Mouse (Mus musculus) liver, postnatal 0 days (tissue): ENCODE data around the gene Sugp1.

Experiments used
- CTCF ChIP-seq: sonication (generic); IDR thresholded peaks from 2 replicates; pipeline ENCODE4 v1.5.1; 2016; ENCODE audit warnings: antibody characterized with exemption, low read depth
- EP300 ChIP-seq: IDR thresholded peaks from 2 replicates; pipeline ENCODE4 v1.6.1; 2016; ENCODE audit warnings: antibody characterized with exemption, low read depth, mild to moderate bottlenecking

DNA sequence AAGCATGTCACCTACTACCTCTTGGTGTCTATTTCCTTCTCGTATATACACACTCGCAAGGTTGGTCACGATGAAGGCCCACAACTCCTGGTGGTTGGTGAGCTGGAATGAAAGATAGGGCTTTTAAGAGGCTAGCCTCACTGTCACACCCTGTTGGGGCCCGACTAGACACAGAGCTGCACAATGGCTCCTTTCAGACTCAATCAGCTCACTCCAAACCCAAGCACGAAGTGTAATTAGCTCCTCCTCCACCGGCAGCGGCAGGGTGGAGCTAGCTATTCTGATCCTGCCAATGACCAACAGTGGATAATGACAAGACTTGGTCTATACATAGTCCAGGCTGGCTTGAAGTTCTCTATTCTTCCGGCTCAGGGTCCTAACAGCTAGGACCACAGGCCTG, 19.0 kb upstream of the Sugp1 start:
- no peak for TF ChIP-seq CTCF
- TF ChIP-seq EP300 = no peak
